ENCODE assay signal across 8 mouse cellular contexts in the genomic region with DNA sequence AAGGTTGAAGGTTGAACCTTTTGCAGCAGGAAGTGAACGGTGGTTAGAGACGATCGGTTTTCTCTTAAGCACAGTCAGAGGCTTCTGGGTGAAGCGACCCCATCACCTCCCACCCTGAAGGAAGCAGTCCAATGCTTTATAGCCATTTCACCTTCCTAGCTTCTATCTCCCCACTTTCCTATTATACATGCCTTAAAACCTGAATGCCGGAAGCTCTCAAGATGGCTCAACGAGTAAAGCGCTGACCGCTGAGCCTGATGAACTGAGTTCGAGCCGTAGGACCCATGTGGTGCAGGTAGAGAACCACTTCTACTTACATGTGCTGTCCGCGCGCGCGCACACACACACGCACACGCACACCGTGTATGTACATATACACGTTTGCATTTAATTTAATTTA. TPM values are rescaled to one million over a fixed set of nuclear protein-coding genes. Genes with fewer than 3 reads are reported as not detected.
DNase-seq lines count a peak whose midpoint lies in the region; ATAC-seq and TF ChIP-seq lines count a peak whose summit lies in the region.

No protein-coding gene starts in this region.

- TF ChIP-seq CTCF in brain, embryonic 14.5 days (IDR thresholded peaks at IDR 0.05; ENCODE audit: borderline replicate concordance, extremely low read depth, insufficient read depth, insufficient read length) = no peak
- TF ChIP-seq CTCF in hindbrain, postnatal 0 days (IDR thresholded peaks at IDR 0.05; ENCODE audit: low read depth) = no peak
- TF ChIP-seq CTCF in midbrain, postnatal 0 days (IDR thresholded peaks at IDR 0.05) = no peak

- H3K4me2 ChIP-seq in heart, embryonic 14.5 days (ENCODE audit: low read length) = peak overlapping the region; percentile 62
- H3K4me2 ChIP-seq in hindbrain, postnatal 0 days (ENCODE audit: low read depth, low read length) = peak overlapping the region; percentile 34
- H3K4me2 ChIP-seq in midbrain, postnatal 0 days (ENCODE audit: low read depth, low read length, poor library complexity, severe bottlenecking) = peak overlapping the region; percentile 16

- no peaks in the 10 kb centered on the region for H3K36me3 ChIP-seq in heart, embryonic 14.5 days (ENCODE audit: control insufficient read depth, insufficient read depth, low read length)
- H3K36me3 ChIP-seq in hindbrain, postnatal 0 days (ENCODE audit: insufficient read depth, low read length) = no peaks in the 10 kb centered on the region
- no peaks in the 10 kb centered on the region for H3K36me3 ChIP-seq in midbrain, postnatal 0 days (ENCODE audit: insufficient read depth, low read length)

- intact Hi-C loops in heart, postnatal 25 days (cut with DNase I) = no loop called here

- DNase-seq in heart, postnatal 25 days (ENCODE audit: low spot score) = no peak
- DNase-seq in brain, embryonic 14.5 days (ENCODE audit: low read depth) = peak; percentile 48
- no peak for DNase-seq in hindbrain, postnatal 0 days (ENCODE audit: low spot score)
- no peak for DNase-seq in midbrain, postnatal 0 days (ENCODE audit: low spot score)
- DNase-seq in cerebellum, postnatal 10 days = no peak
- DNase-seq in frontal cortex, postnatal 14 days (ENCODE audit: low spot score in 2 of 2) = no peak
- DNase-seq in right cerebral cortex, postnatal 25 days = no peak

- WGBS in heart, embryonic 14.5 days = 25% methylated on average over 19 of the region's 19 CpGs
- 33% methylated on average over 19 of the region's 19 CpGs for WGBS in hindbrain, postnatal 0 days
- whole genome bisulfite sequencing in midbrain, postnatal 0 days = 31% methylated on average over 19 of the region's 19 CpGs

- TF ChIP-seq POLR2A in brain, embryonic 14.5 days (IDR thresholded peaks at IDR 0.05; ENCODE audit: borderline replicate concordance, extremely low read depth, insufficient read depth, insufficient read length, poor library complexity, severe bottlenecking) = no peak

- no peak overlapping the region for H3K9ac ChIP-seq in heart, embryonic 14.5 days (ENCODE audit: low read length)
- H3K9ac ChIP-seq in hindbrain, postnatal 0 days (replicated peaks; ENCODE audit: low read length) = no peak overlapping the region
- no peak overlapping the region for H3K9ac ChIP-seq in midbrain, postnatal 0 days (replicated peaks; ENCODE audit: low read length, poor library complexity, severe bottlenecking)

- H3K27me3 ChIP-seq in heart, embryonic 14.5 days (ENCODE audit: control insufficient read depth, insufficient read depth, low read length) = peaks cover 5% of the 10 kb centered on the region; the same call in 1 of the 2 replicates
- no peaks in the 10 kb centered on the region for H3K27me3 ChIP-seq in hindbrain, postnatal 0 days (ENCODE audit: insufficient read depth, low read length)
- H3K27me3 ChIP-seq in midbrain, postnatal 0 days (ENCODE audit: insufficient read depth, low read length) = no peaks in the 10 kb centered on the region

- no peak for ATAC-seq in heart, embryonic 14.5 days (ENCODE audit: insufficient number of reproducible peaks, insufficient read depth, low FRiP score, low read depth)
- ATAC-seq in hindbrain, postnatal 0 days = no peak
- no peak for ATAC-seq in midbrain, postnatal 0 days (ENCODE audit: low FRiP score)

- no peak overlapping the region for H3K27ac ChIP-seq in heart, embryonic 14.5 days (replicated peaks in 1 of 2; ENCODE audit: control insufficient read depth in 1 of 2, insufficient read depth in 1 of 2, low read depth in 2 of 2, low read length in 2 of 2)
- H3K27ac ChIP-seq in hindbrain, postnatal 0 days = no peak overlapping the region
- no peak overlapping the region for H3K27ac ChIP-seq in midbrain, postnatal 0 days (ENCODE audit: low read depth, low read length)

- H3K4me1 ChIP-seq in heart, embryonic 14.5 days (ENCODE audit: control insufficient read depth in 2 of 2, insufficient read depth in 2 of 2, low read length in 2 of 2) = no peaks in the 10 kb centered on the region
- peaks cover 3% of the 10 kb centered on the region; the same call in 1 of the 2 replicates for H3K4me1 ChIP-seq in hindbrain, postnatal 0 days (ENCODE audit: insufficient read depth, low read length)
- no peaks in the 10 kb centered on the region for H3K4me1 ChIP-seq in midbrain, postnatal 0 days (ENCODE audit: insufficient read depth, low read length)

- H3K4me3 ChIP-seq in heart, embryonic 14.5 days (ENCODE audit: control insufficient read depth in 1 of 2, insufficient read depth in 1 of 2, low read depth in 1 of 2, low read length in 2 of 2) = peak overlapping the region; percentile 15 to 22; a peak in 3 of 4 replicates
- no peak overlapping the region for H3K4me3 ChIP-seq in hindbrain, postnatal 0 days (ENCODE audit: low read length)
- H3K4me3 ChIP-seq in midbrain, postnatal 0 days (ENCODE audit: low read depth, low read length) = no peak overlapping the region

- no peaks in the 10 kb centered on the region for H3K9me3 ChIP-seq in heart, embryonic 14.5 days (ENCODE audit: control insufficient read depth, low read length)
- no peaks in the 10 kb centered on the region for H3K9me3 ChIP-seq in hindbrain, postnatal 0 days (ENCODE audit: low read length)
- H3K9me3 ChIP-seq in midbrain, postnatal 0 days (ENCODE audit: low read length) = no peaks in the 10 kb centered on the region

RNA-seq across cellular contexts. Expression of a gene that starts 35.4 kb away (rescaled TPM):
- 7.3 and 7.7 TPM in 2 replicates for polyA plus RNA-seq in heart, embryonic 14.5 days (2014; fragmentation: Nextera tagmentation; extraction: Ambion mirVana)
- 10 to 100 TPM in 1 of 2 experiments, 1 to 10 TPM in 1; 9.3 to 10.2 TPM for total RNA-seq in heart, postnatal 25 days (2021)
- polyA plus RNA-seq in brain, embryonic 14.5 days (2012; rRNA removed) = 4.8 and 6.7 TPM in 2 replicates
- 12.5 and 17.1 TPM in 2 replicates for total RNA-seq in hindbrain, postnatal 0 days (2014; rRNA removed)
- polyA plus RNA-seq in hindbrain, postnatal 0 days (2015; fragmentation: Nextera tagmentation; extraction: Ambion mirVana) = 8.0 and 9.1 TPM in 2 replicates
- 7.7 and 12.7 TPM in 2 replicates for total RNA-seq in midbrain, postnatal 0 days (2014; rRNA removed)
- polyA plus RNA-seq in midbrain, postnatal 0 days (2015; fragmentation: Nextera tagmentation; extraction: Ambion mirVana) = 4.5 and 5.3 TPM in 2 replicates

Comparison
In these comparisons a context has a peak if more than half of its experiments do, and no peak if none do; other contexts are left out.
1. H3K4me3 ChIP-seq: peak in heart, embryonic 14.5 days (2 of 2); none in hindbrain, postnatal 0 days (single experiment) and midbrain, postnatal 0 days (single experiment).
2. Peak in every context shown above with its lines, with median percentiles within 50 percentile points of each other: H3K4me2 ChIP-seq.